Mouse (Mus musculus): ENCODE data around the gene Mri1. TPM values are rescaled to one million over a fixed set of nuclear protein-coding genes. Genes with fewer than 3 reads are reported as not detected.

Gene Mri1
- total and polyA plus RNA-seq, 3 experiments, result 58.6 to 102 (median 62.1) TPM

GRCm38 (mm10) chr8:84291086-84291485 is 34.0 kb upstream of the Mri1 start:
- TF ChIP-seq HCFC1 (IDR thresholded peaks at IDR 0.05; ENCODE audit: low read depth, low read length) (no peak), JUND (conservative IDR thresholded peaks at IDR 0.05; ENCODE audit: low read depth, low read length) (no peak), SMC3 (IDR thresholded peaks at IDR 0.05; ENCODE audit: low read depth, low read length) (no peak), GABPA (IDR thresholded peaks at IDR 0.05; ENCODE audit: insufficient replicate concordance, low read depth, low read length) (no peak), UBTF (IDR thresholded peaks at IDR 0.05; ENCODE audit: low read depth, low read length) (no peak), MYC (IDR thresholded peaks at IDR 0.05; ENCODE audit: low read depth, low read length) (no peak), POLR2AphosphoS2 (IDR thresholded peaks at IDR 0.05; ENCODE audit: low read depth, low read length) (no peak), ELF1 (IDR thresholded peaks at IDR 0.05; ENCODE audit: low read depth, low read length) (no peak), BHLHE40 (IDR thresholded peaks at IDR 0.05; ENCODE audit: low read depth, low read length) (no peak), USF1 (IDR thresholded peaks at IDR 0.05; ENCODE audit: low read depth, low read length) (no peak), CTCF (conservative IDR thresholded peaks at IDR 0.05 in 1 of 2, IDR thresholded peaks at IDR 0.05 in 1 of 2; ENCODE audit: low read depth in 2 of 2, low read length in 2 of 2) (no peak), MXI1 (IDR thresholded peaks at IDR 0.05; ENCODE audit: low read depth, low read length) (no peak), POLR2A (IDR thresholded peaks at IDR 0.05; ENCODE audit: low read depth, low read length) (no peak)
- in situ Hi-C loops (cut with MboI; ENCODE audit: low pct_ligation_motif_present, low pct_unique_long_range_greater_than_20kb, low sequenced_read_pairs), result loop anchor here (5.0 kb wide), 1 partner anchor 71 kb away; no protein-coding TSS in a partner anchor
- no peak overlapping the region for H3K4me3 ChIP-seq (replicated peaks in 1 of 3; ENCODE audit: low read depth in 2 of 3, low read length in 2 of 3, poor library complexity in 1 of 3)
- dilution Hi-C loops (cut with MboI; ENCODE audit: extremely low pct_ligation_motif_present, extremely low pct_unique_long_range_greater_than_20kb, low sequenced_read_pairs), result no loop called here
- peaks cover 45% of the 10 kb centered on the region for H3K27me3 ChIP-seq (replicated peaks)
- DNase-seq (ENCODE audit: extremely low read depth), result no peak
- no peaks in the 10 kb centered on the region for H3K9me3 ChIP-seq (replicated peaks; ENCODE audit: low read length)
- H3K4me2 ChIP-seq (ENCODE audit: insufficient read depth, low read depth, poor library complexity, severe bottlenecking), result no peak overlapping the region
- no peaks in the 10 kb centered on the region for H3K36me3 ChIP-seq (replicated peaks in 1 of 2; ENCODE audit: control insufficient read depth in 1 of 2, insufficient read depth in 1 of 2, low read length in 1 of 2)
- H3K9ac ChIP-seq (ENCODE audit: insufficient read depth, low read depth), result no peak overlapping the region
- no peaks in the 10 kb centered on the region for H3K4me1 ChIP-seq (ENCODE audit: control insufficient read depth in 1 of 2, insufficient read depth in 2 of 2)
- H3K79me2 ChIP-seq (replicated peaks; ENCODE audit: control insufficient read depth, extremely low read depth, insufficient read depth, poor library complexity, severe bottlenecking), result no peaks in the 10 kb centered on the region
- H3K27ac ChIP-seq (ENCODE audit: insufficient read depth, low read depth), result no peak overlapping the region

DNA sequence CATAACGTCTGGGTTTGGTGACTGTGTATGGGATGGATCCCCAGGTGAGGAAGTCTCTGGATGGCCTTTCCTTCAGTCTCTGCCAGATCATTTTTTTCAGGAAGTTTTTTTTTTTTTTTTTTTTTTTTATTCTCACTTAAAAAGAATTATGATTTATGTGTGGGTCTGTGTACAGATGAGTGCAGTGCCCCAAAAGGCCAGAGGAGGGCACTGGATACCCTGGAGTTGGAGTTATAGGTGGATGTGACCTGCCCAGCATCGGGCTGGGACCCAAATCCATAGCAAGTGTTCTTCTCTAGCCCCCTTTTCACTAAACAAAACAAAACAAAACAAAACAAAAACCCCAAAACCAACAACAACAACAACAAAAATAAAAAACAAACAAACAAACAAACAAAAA is 31.8 kb upstream of the Mri1 start:
- no peak overlapping the region for H3K9ac ChIP-seq (ENCODE audit: insufficient read depth, low read depth)
- H3K27ac ChIP-seq (ENCODE audit: insufficient read depth, low read depth), result no peak overlapping the region
- no peaks in the 10 kb centered on the region for H3K36me3 ChIP-seq (replicated peaks in 1 of 2; ENCODE audit: control insufficient read depth in 1 of 2, insufficient read depth in 1 of 2, low read length in 1 of 2)
- no peaks in the 10 kb centered on the region for H3K79me2 ChIP-seq (replicated peaks; ENCODE audit: control insufficient read depth, extremely low read depth, insufficient read depth, poor library complexity, severe bottlenecking)
- H3K4me2 ChIP-seq (ENCODE audit: insufficient read depth, low read depth, poor library complexity, severe bottlenecking), result no peak overlapping the region
- no peaks in the 10 kb centered on the region for H3K4me1 ChIP-seq (ENCODE audit: control insufficient read depth in 1 of 2, insufficient read depth in 2 of 2)
- H3K27me3 ChIP-seq (replicated peaks), result peaks cover 26% of the 10 kb centered on the region
- H3K9me3 ChIP-seq (replicated peaks; ENCODE audit: low read length), result no peaks in the 10 kb centered on the region
- no peak overlapping the region for H3K4me3 ChIP-seq (replicated peaks in 1 of 3; ENCODE audit: low read depth in 2 of 3, low read length in 2 of 3, poor library complexity in 1 of 3)
- dilution Hi-C loops (cut with MboI; ENCODE audit: extremely low pct_ligation_motif_present, extremely low pct_unique_long_range_greater_than_20kb, low sequenced_read_pairs), result no loop called here
- no peak for TF ChIP-seq IRF4 (IDR thresholded peaks at IDR 0.05; ENCODE audit: low read depth, low read length)
- no peak for TF ChIP-seq HCFC1 (IDR thresholded peaks at IDR 0.05; ENCODE audit: low read depth, low read length)
- TF ChIP-seq ZMIZ1 (IDR thresholded peaks at IDR 0.05; ENCODE audit: low read depth, low read length), result no peak
- peak; percentile 8 to 67; a peak in 2 of 4 replicates for TF ChIP-seq CTCF (conservative IDR thresholded peaks at IDR 0.05 in 1 of 2, IDR thresholded peaks at IDR 0.05 in 1 of 2; ENCODE audit: low read depth in 2 of 2, low read length in 2 of 2)
- no peak for TF ChIP-seq EP300 (IDR thresholded peaks at IDR 0.05; ENCODE audit: low read length)
- no peak for TF ChIP-seq NRF1 (IDR thresholded peaks at IDR 0.05; ENCODE audit: low read depth, low read length)
- TF ChIP-seq ETS1 (conservative IDR thresholded peaks at IDR 0.05; ENCODE audit: low read depth, low read length), result no peak
- no peak for TF ChIP-seq MYC (IDR thresholded peaks at IDR 0.05; ENCODE audit: low read depth, low read length)
- peak; percentile 58 for TF ChIP-seq RAD21 (IDR thresholded peaks at IDR 0.05; ENCODE audit: low read depth, low read length)
- no peak for TF ChIP-seq E2F4 (IDR thresholded peaks at IDR 0.05; ENCODE audit: insufficient replicate concordance, low read depth, low read length)
- TF ChIP-seq SMC3 (IDR thresholded peaks at IDR 0.05; ENCODE audit: low read depth, low read length), result peak; percentile 58
- no peak for TF ChIP-seq CHD2 (IDR thresholded peaks at IDR 0.05; ENCODE audit: low read length)
- no peak for TF ChIP-seq ZC3H11A (IDR thresholded peaks at IDR 0.05; ENCODE audit: low read depth, low read length)
- TF ChIP-seq GABPA (IDR thresholded peaks at IDR 0.05; ENCODE audit: insufficient replicate concordance, low read depth, low read length), result no peak
- TF ChIP-seq MEF2A (IDR thresholded peaks at IDR 0.05; ENCODE audit: borderline replicate concordance, low read depth, low read length), result no peak
- TF ChIP-seq ZKSCAN1 (IDR thresholded peaks at IDR 0.05; ENCODE audit: borderline replicate concordance, low read depth, low read length), result no peak
- TF ChIP-seq JUND (conservative IDR thresholded peaks at IDR 0.05; ENCODE audit: low read depth, low read length), result no peak
- no peak for TF ChIP-seq ELF1 (IDR thresholded peaks at IDR 0.05; ENCODE audit: low read depth, low read length)
- in situ Hi-C loops (cut with MboI; ENCODE audit: low pct_ligation_motif_present, low pct_unique_long_range_greater_than_20kb, low sequenced_read_pairs), result loop anchor here (10.0 kb wide), 1 partner anchor 54 kb away; the partner anchor contains the start of gene Zswim4
- DNase-seq (ENCODE audit: extremely low read depth), result peak; percentile 31
